Mouse (Mus musculus): ENCODE data around the gene Gm42688. TPM values are rescaled to one million over a fixed set of nuclear protein-coding genes. Genes with fewer than 3 reads are reported as not detected.
A peak's percentile ranks its signal among the peaks of the same experiment; 100 is the strongest.

Gm42688 gene
- polyA plus RNA-seq (2015; fragmentation: Nextera tagmentation; extraction: Ambion mirVana): 1.1 and 1.3 TPM in 2 replicates

DNA sequence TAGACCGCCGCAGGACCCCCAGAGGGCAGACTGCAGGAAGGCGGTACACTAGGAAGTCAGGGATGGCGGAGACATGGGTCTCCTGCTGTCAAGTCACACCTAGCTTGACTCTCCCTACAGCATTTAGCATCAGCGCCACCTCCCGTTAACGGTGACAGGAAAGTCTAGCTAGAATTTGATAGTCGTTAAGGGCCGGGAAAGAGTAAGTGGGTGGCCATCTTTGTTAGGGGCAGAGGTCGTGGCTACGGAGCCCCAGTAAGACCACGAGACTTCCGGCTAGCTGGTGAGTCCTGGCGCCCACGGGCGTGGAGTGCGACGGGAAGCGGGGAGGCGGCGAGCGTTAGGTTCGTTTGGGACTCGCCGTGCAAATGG lies at the start of gene Gm42688, which contains the start of gene Ccdc142:
Gm42688 (plus strand) TSS at position 302 of the 372 bp plus-strand sequence.
Ccdc142 (plus strand) TSS at position 286 of the 372 bp plus-strand sequence.
- peaks cover 27% of the 10 kb centered on the region for H3K4me1 ChIP-seq (replicated peaks)
- no peaks in the 10 kb centered on the region for H3K9me3 ChIP-seq (replicated peaks)
- peaks cover 14% of the 10 kb centered on the region for H3K27me3 ChIP-seq
- ATAC-seq (ENCODE audit: low read depth) (peak; percentile 81), DNase-seq (peak; percentile 82)
- peaks cover 21% of the 10 kb centered on the region for H3K36me3 ChIP-seq
- 2% methylated on average over 25 of the region's 25 CpGs for WGBS (ENCODE audit: insufficient replicate concordance)
- peak within 1 kb of the TSS; percentile 99 for H3K4me2 ChIP-seq
- peak within 1 kb of the TSS; percentile 81 for H3K4me3 ChIP-seq (replicated peaks)
- H3K9ac ChIP-seq: peak within 1 kb of the TSS; percentile 90
- peak within 1 kb of the TSS; percentile 85 for H3K27ac ChIP-seq

DNA sequence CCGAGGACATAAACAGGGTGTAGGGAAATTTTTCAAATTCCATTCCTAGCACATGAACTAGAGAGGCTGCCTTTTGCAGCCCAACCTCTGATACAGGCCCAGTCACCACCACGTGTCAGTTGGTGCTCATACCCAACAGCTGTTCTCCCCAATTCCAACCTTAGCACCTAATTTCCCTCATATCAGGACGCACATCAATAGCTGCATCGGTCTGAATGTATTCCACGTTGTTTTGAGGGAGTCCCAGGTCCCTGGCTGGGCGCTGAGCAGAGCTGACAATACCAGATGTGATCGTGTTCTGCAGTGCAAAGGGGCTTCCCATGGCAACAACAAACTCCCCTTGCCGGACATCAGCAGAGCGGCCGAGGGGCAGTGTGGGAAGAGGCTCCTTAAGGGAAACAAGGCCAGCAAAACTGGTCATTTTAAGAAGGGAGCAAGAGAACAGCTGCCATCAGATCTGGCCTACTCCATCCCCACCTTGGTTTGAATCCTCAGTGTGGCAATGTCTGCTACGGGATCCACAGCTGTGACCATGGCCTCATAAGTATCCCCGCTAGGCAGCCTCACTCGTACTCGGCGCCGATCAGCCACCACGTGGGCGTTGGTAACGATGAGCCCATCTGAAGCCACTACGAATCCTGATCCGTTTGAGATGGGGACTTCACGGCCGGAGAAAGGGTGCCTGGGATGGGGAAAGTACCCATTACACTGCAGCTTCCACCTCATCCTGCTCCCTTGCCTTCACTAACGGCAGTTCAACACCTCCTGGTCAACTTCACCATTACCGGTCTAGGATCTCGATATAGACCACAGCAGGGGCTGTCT lies 48.1 kb upstream of the Gm42688 start:
- under 1% methylated on average over 26 of the region's 26 CpGs for WGBS (ENCODE audit: insufficient replicate concordance)
- ATAC-seq (ENCODE audit: low read depth) (no peak), DNase-seq (peak; percentile 41)

DNA sequence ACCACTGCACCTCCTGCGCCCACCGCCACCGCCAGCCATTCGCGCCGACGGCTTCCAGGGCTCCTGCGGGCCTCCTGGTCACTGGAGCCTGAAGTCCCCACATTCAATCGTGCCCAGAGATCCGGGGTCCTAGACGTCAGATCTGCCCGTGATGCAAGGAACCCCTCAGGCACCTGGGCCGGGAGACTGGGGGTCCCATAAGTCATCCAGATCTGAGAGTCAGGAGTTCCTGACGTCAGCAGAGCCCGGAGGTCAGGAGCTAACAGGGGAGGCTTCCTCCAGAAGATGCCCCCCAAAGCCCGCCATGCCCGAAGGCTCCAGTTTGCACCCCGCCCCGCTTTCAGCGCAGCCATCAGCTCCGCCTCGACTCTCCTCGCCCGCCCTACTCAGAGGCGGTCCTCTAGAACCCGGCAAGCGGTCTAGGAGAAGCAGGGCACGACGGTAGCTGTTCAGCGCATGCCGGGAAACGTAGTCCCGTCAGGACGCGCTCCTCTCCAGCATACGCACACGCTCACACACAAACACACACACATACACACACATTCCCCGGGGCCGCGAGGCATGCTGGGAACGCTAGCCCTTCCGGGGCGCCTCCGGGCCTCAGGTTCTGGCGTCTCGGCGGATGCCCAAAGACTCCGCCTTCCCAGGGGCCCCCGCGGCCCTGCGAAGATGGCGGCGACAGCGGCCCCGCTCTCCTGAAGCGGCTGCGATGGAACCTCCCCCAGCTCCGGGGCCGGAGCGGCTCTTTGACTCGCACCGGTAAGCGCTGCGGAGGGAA lies 47.2 kb upstream of the Gm42688 start, which contains the start of gene Aup1:
Aup1 (plus strand) TSS at position 448 of the 778 bp plus-strand sequence.
- H3K4me1 ChIP-seq (replicated peaks): peaks cover 65% of the 10 kb centered on the region

More for the DNA sequence above, 48.1 kb upstream of the Gm42688 start:
- Histone ChIP-seq H3K36me3 (peaks cover 53% of the 10 kb centered on the region), H3K4me2 (peak overlapping the region; percentile 97), H3K27ac (peak overlapping the region; percentile 97), H3K27me3 (0 out of 2 replicates have a peak, but pooled peaks cover 2% of the 10 kb centered on the region), H3K9ac (peak overlapping the region; percentile 100), H3K4me1 (replicated peaks) (peaks cover 56% of the 10 kb centered on the region), H3K4me3 (replicated peaks) (peak overlapping the region; percentile 100), H3K9me3 (replicated peaks) (no peaks in the 10 kb centered on the region)

DNA sequence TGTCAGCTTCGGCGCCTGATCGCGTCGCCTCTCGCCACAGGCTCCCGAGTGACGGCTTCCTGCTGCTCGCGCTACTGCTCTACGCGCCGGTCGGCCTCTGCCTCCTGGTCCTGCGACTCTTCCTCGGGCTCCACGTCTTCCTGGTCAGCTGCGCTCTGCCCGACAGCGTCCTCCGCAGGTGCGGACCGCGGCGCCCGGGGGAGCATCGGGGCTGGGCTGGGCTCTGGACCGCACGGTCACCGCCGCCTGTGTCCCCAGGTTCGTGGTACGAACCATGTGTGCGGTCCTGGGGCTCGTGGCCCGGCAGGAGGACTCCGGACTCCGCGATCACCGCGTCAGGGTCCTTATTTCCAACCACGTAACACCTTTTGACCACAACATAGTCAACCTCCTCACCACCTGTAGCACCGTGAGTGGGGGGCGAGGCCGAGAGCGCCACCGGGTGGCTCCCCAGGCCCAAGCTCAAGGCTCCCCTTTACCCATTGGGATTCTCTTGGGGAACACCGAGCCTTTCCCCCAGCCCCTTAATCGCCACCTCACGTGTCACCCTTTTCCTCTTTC lies 46.5 kb upstream of the Gm42688 start, which contains the start of gene Htra2:
Htra2 (minus strand) TSS at position 403 of the 561 bp plus-strand sequence.
- under 1% methylated on average over 50 of the region's 50 CpGs for WGBS (ENCODE audit: insufficient replicate concordance)
- peak within 1 kb of the TSS; percentile 100 for H3K4me3 ChIP-seq (replicated peaks)
- H3K27me3 ChIP-seq: peaks cover 5% of the 10 kb centered on the region
- H3K9me3 ChIP-seq (replicated peaks): no peaks in the 10 kb centered on the region
- DNase-seq (no peak), ATAC-seq (ENCODE audit: low read depth) (peak; percentile 14)
- peak within 1 kb of the TSS; percentile 97 for H3K4me2 ChIP-seq
- H3K36me3 ChIP-seq: peaks cover 54% of the 10 kb centered on the region
- H3K27ac ChIP-seq: peak within 1 kb of the TSS; percentile 97
- H3K4me1 ChIP-seq (replicated peaks): peaks cover 65% of the 10 kb centered on the region
- peak within 1 kb of the TSS; percentile 100 for H3K9ac ChIP-seq

More for the DNA sequence above, 47.2 kb upstream of the Gm42688 start, which contains the start of gene Aup1:
- under 1% methylated on average over 64 of the region's 64 CpGs for WGBS (ENCODE audit: insufficient replicate concordance)
- Histone ChIP-seq H3K27ac (peak within 1 kb of the TSS; percentile 97), H3K9ac (peak within 1 kb of the TSS; percentile 100), H3K4me3 (replicated peaks) (peak within 1 kb of the TSS; percentile 100), H3K9me3 (replicated peaks) (no peaks in the 10 kb centered on the region), H3K4me2 (peak within 1 kb of the TSS; percentile 97), H3K27me3 (0 out of 2 replicates have a peak, but pooled peaks cover 4% of the 10 kb centered on the region), H3K36me3 (peaks cover 54% of the 10 kb centered on the region)
- DNase-seq (peak; percentile 98), ATAC-seq (ENCODE audit: low read depth) (peak; percentile 95)

DNA sequence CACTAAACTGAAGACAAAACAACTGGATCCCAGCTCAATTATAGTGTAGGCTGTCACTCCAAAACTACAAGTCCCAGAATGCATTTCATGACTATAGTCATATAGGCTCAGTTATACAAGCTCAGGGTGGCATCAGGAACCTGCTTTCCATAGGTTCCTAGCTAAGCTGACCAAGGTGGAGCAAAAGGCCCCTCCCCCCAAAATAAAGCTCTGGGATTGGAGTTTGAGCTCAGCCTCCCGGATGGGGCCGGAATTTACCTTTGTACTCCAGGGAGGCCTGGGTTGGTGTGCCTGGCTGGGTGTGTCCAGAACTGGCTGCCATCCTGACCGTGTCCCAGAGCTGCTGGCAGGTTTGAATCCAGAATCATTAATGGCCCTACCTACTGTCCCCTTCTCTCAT lies 43.6 kb upstream of the Gm42688 start, which contains the start of gene Dqx1:
Dqx1 (plus strand) TSS at position 55 of the 400 bp plus-strand sequence.
- H3K4me3 ChIP-seq (replicated peaks): peak within 1 kb of the TSS; percentile 100
- H3K9me3 ChIP-seq (replicated peaks): no peaks in the 10 kb centered on the region
- DNase-seq: no peak
- 73% methylated on average over 3 of the region's 3 CpGs for WGBS (ENCODE audit: insufficient replicate concordance)
- peaks cover 32% of the 10 kb centered on the region for H3K27me3 ChIP-seq
- peaks cover 44% of the 10 kb centered on the region for H3K4me1 ChIP-seq (replicated peaks)
- peaks cover 33% of the 10 kb centered on the region for H3K36me3 ChIP-seq
- ATAC-seq (ENCODE audit: low read depth): no peak
- peak within 1 kb of the TSS; percentile 100 for H3K9ac ChIP-seq
- H3K4me2 ChIP-seq: peak within 1 kb of the TSS; percentile 51
- H3K27ac ChIP-seq: peak within 1 kb of the TSS; percentile 56

DNA sequence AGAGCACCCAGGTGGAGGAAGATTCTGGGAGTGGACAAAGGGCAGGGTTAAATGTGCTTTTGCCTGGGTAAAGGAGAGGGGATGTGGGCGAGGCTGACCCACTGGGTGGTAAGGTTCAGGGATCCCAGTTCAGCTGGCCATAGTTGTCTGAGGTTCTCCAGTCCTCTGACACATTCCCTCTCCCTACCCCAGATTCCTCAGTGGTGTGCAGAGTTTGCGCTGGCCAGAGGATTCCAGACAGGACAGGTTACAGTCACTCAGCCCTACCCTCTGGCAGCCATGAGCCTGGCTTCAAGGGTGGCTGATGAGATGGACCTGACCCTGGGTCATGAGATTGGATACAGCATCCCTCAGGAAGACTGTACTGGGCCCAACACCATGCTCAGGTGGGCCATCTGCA lies 42.7 kb upstream of the Gm42688 start:
- 78% methylated on average over 2 of the region's 2 CpGs for WGBS (ENCODE audit: insufficient replicate concordance)

DNA sequence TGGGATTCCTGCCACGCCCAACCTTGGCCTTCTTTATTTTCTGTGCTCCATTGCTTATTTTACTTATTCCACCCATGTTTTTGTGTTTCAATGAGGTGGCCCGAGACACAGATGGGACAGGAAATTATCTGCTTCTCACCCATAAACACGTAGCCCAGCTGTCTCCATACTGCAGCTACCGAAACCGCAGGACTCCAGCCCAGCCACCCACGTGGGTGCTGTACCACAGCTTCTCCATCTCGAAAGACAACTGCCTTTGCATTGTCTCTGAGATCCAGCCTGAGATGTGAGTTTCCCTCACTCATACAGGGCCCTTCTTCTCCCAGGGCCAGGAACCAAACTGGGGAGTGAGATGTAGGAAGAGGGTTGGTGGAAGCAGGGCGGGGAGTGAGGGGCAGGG lies 35.4 kb upstream of the Gm42688 start:
- WGBS (ENCODE audit: insufficient replicate concordance): 38% methylated on average over 8 of the region's 8 CpGs
- Histone ChIP-seq H3K9ac (no peak overlapping the region), H3K36me3 (0 out of 2 replicates have a peak, but pooled peaks cover 4% of the 10 kb centered on the region), H3K4me1 (replicated peaks) (peaks cover 28% of the 10 kb centered on the region), H3K9me3 (replicated peaks) (no peaks in the 10 kb centered on the region), H3K27ac (no peak overlapping the region), H3K27me3 (peaks cover 100% of the 10 kb centered on the region), H3K4me2 (no peak overlapping the region), H3K4me3 (replicated peaks) (no peak overlapping the region)
- no peak for ATAC-seq (ENCODE audit: low read depth)
- DNase-seq: no peak

More for the DNA sequence above, 42.7 kb upstream of the Gm42688 start:
- H3K4me2 ChIP-seq: peak overlapping the region; percentile 51
- peaks cover 37% of the 10 kb centered on the region for H3K4me1 ChIP-seq (replicated peaks)
- ATAC-seq (ENCODE audit: low read depth) (no peak), DNase-seq (no peak)
- peak overlapping the region; percentile 41 for H3K4me3 ChIP-seq (replicated peaks)
- peaks cover 41% of the 10 kb centered on the region for H3K27me3 ChIP-seq
- H3K27ac ChIP-seq: peak overlapping the region; percentile 56; the same call in 1 of the 2 replicates
- no peaks in the 10 kb centered on the region for H3K9me3 ChIP-seq (replicated peaks)
- H3K36me3 ChIP-seq: peaks cover 33% of the 10 kb centered on the region
- H3K9ac ChIP-seq: peak overlapping the region; percentile 52

DNA sequence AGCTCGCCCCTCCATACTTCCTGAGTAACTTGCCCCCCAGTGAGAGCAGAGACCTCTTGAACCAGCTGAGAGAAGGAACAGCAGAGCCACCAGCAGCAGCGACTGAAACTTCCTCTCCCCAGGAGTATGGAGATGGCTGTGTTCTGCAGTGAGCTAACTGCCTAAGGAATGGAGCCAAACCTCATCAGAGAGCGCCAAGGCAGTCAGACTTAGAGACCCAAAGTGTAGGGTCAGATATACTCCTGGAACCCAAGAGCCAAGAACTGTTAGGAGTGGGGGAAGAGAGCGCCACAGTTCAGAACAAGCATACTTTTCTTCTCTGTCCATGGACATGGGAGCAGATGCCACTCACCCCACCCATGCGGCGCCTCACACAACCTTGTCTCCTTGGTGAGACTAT lies 35.0 kb upstream of the Gm42688 start:
- H3K27me3 ChIP-seq: peaks cover 100% of the 10 kb centered on the region
- H3K4me2 ChIP-seq: no peak overlapping the region
- no peak overlapping the region for H3K27ac ChIP-seq
- H3K9me3 ChIP-seq (replicated peaks): no peaks in the 10 kb centered on the region
- no peak overlapping the region for H3K4me3 ChIP-seq (replicated peaks)
- DNase-seq: no peak
- WGBS (ENCODE audit: insufficient replicate concordance): 31% methylated on average over 6 of the region's 6 CpGs
- no peak for ATAC-seq (ENCODE audit: low read depth)
- H3K4me1 ChIP-seq (replicated peaks): peaks cover 32% of the 10 kb centered on the region
- no peak overlapping the region for H3K9ac ChIP-seq
- no peaks in the 10 kb centered on the region for H3K36me3 ChIP-seq

DNA sequence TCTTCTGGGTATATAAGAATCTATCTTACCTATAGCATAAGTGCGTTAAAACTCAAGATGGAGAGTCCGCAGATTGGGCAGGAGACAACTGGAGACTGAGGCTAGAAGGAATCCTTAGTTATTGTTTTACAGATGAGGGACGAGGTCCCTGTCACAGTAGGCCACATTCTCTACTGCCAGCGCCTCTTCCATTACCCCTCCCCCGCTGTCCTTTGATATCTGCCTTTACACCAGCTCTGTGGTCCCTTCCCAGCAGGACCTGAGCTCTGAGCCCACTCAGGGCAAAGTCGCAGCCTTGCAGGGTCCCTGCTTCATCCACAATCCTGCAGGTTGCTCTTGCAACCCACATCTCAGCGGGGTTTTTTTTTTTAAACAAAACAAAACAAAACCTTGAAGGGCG lies 33.2 kb upstream of the Gm42688 start:
- ATAC-seq (ENCODE audit: low read depth) (no peak), DNase-seq (no peak)
- no peaks in the 10 kb centered on the region for H3K9me3 ChIP-seq (replicated peaks)
- peak overlapping the region; percentile 53 for H3K4me2 ChIP-seq
- 8% methylated on average over 8 of the region's 8 CpGs for whole genome bisulfite sequencing (ENCODE audit: insufficient replicate concordance)
- no peak overlapping the region for H3K27ac ChIP-seq
- H3K4me3 ChIP-seq (replicated peaks): peak overlapping the region; percentile 38
- peaks cover 34% of the 10 kb centered on the region for H3K4me1 ChIP-seq (replicated peaks)
- H3K36me3 ChIP-seq: no peaks in the 10 kb centered on the region
- H3K27me3 ChIP-seq: peaks cover 100% of the 10 kb centered on the region
- H3K9ac ChIP-seq: no peak overlapping the region

DNA sequence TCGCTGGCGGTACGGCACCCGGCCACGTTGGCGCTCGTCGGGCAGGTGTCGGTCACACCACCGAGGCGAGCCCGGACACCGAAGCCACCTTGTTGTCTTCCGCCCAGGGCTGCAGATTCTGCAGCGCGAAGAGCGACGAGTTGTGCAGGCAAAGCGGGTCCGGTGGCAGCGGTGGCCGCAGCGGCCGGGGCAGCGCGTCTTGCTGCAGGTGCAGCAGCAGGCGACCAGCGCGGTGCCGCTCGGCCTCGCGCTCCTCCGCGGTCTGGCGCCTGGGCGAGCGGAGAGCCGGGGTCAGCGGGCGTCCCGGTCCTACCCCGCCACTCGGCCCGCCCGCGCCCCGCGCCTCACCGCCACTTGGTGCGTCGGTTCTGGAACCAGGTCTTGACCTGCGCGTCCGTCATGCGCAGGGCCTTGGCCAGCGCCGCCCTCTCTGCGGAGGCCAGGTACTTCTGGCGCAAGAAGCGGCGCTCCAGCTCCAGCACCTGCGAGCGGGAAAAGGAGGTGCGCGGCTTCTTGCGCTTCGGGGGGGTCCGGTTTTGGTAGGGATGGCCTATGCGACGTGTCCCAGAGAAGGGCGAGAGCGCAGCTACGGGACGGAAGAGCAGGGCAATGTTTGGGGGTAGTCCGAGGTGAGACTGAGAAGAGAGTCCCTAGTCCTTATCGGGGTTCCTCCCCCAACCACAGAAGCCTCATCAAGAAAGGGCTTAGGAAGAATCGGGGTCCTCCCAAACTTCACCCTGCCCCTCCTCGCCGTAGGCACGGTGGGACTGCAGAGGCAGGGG lies 32.5 kb upstream of the Gm42688 start:
- Histone ChIP-seq H3K27me3 (peaks cover 100% of the 10 kb centered on the region), H3K4me3 (replicated peaks) (peak overlapping the region; percentile 38), H3K36me3 (no peaks in the 10 kb centered on the region), H3K4me2 (peak overlapping the region; percentile 53), H3K9ac (no peak overlapping the region), H3K27ac (no peak overlapping the region), H3K4me1 (replicated peaks) (peaks cover 34% of the 10 kb centered on the region), H3K9me3 (replicated peaks) (no peaks in the 10 kb centered on the region)
- 2% methylated on average over 81 of the region's 81 CpGs for WGBS (ENCODE audit: insufficient replicate concordance)
- DNase-seq: no peak
- no peak for ATAC-seq (ENCODE audit: low read depth)

All from liver, embryonic 13.5 days (tissue).